Mouse (Mus musculus): ENCODE data around the gene Tfec.

GRCm38 (mm10) chr6:16883537-16884307, 14.5 kb downstream of the Tfec start:
- TF ChIP-seq CTCF (IDR thresholded peaks at IDR 0.05; ENCODE audit: low read depth, low read length): no peak
- TF ChIP-seq POLR2A (IDR thresholded peaks at IDR 0.05; ENCODE audit: borderline replicate concordance, low read depth, low read length): no peak
